Mouse (Mus musculus): Measurements from ENCODE around the gene D8Ertd738e.

GRCm38 (mm10) chr8:84291086-84291485 is 41.6 kb upstream of the D8Ertd738e start:
- no peak for TF ChIP-seq CTCF (IDR thresholded peaks at IDR 0.05)
- TF ChIP-seq EP300 (IDR thresholded peaks at IDR 0.05): no peak
